Mouse (Mus musculus): ENCODE data around the gene Nek8. TPM values are rescaled to one million over a fixed set of nuclear protein-coding genes. Genes with fewer than 3 reads are reported as not detected.

The Nek8 gene
- total RNA-seq, 2 experiments from 2014 or later, result 0.37 to 0.50 TPM

Small RNA genes lying within 50 kb of the gene (microRNA-seq; reads per million reads assigned to microRNA genes)
- not detected for gene Mir7653

Other genes starting within 250 kb of the Nek8 start
- gene Sez6, start 245.9 kb downstream of the Nek8 start, total RNA-seq (2021), result under 1 TPM; 0.12 to 0.16 TPM
- 10 to 100 TPM; 13.9 to 14.3 TPM for gene Phf12, start 193.9 kb downstream of the Nek8 start, total RNA-seq (2021)
- under 1 TPM; 0.80 to 0.97 TPM for gene Dhrs13, start 144.4 kb downstream of the Nek8 start, total RNA-seq (2021)
- 10 to 100 TPM; 45.6 to 49.1 TPM for gene Flot2, start 138.7 kb downstream of the Nek8 start, total RNA-seq (2021)
- gene Eral1, start 96.3 kb downstream of the Nek8 start, total RNA-seq (2021), result 10 to 100 TPM; 20.1 to 22.7 TPM
- gene Fam222b, start 82.0 kb downstream of the Nek8 start, total RNA-seq (2021), result 1 to 10 TPM; 8.2 to 9.4 TPM
- gene Traf4, start 11.1 kb downstream of the Nek8 start, total RNA-seq (2021), result 1 to 10 TPM; 2.0 to 2.2 TPM
- gene Tlcd1, start within 50 bp of the Nek8 start, total RNA-seq (2021), result 1 to 10 TPM; 1.5 to 2.2 TPM
- 100 to 1,000 TPM; 845 to 889 TPM for gene Rpl23a, start 6.9 kb upstream of the Nek8 start, total RNA-seq (2021)
- gene Rab34, start 11.8 kb upstream of the Nek8 start, total RNA-seq (2021), result 1 to 10 TPM; 2.5 to 3.5 TPM
- under 1 TPM; 0.47 to 0.57 TPM for gene Proca1, start 16.7 kb upstream of the Nek8 start, total RNA-seq (2021)
- 10 to 100 TPM; 40.8 to 44.7 TPM for gene Sdf2, start 69.1 kb upstream of the Nek8 start, total RNA-seq (2021)
- gene Supt6, start 69.3 kb upstream of the Nek8 start, total RNA-seq (2021), result 10 to 100 TPM; 27.8 to 32.3 TPM
- gene 2610507B11Rik, start 85.1 kb upstream of the Nek8 start, total RNA-seq (2021), result 100 to 1,000 TPM; 200 to 204 TPM
- under 1 TPM; 0.38 to 0.46 TPM for gene BC030499, start 114.2 kb upstream of the Nek8 start, total RNA-seq (2021)
- gene Spag5, start 124.9 kb upstream of the Nek8 start, total RNA-seq (2021), result 1 to 10 TPM; 2.3 to 2.5 TPM
- gene Aldoc, start 146.3 kb upstream of the Nek8 start, total RNA-seq (2021), result 1 to 10 TPM; 2.1 to 2.6 TPM
- 10 to 100 TPM; 18.2 to 19.2 TPM for gene Pigs, start 151.7 kb upstream of the Nek8 start, total RNA-seq (2021)
- gene Unc119, start 166.8 kb upstream of the Nek8 start, total RNA-seq (2021), result 1 to 10 TPM; 8.3 TPM
- gene Foxn1, start 209.9 kb upstream of the Nek8 start, total RNA-seq (2021), result not detected
- gene Slc13a2, start 245.5 kb upstream of the Nek8 start, total RNA-seq (2021), result not detected

All from gastrocnemius, adult 18-20 months (tissue).